Mouse (Mus musculus): ENCODE measurements at regions not wholly inside any gene's neighbourhood (a gene's known extent, or its start where the extent isn't known, plus 50 kb on each side); places are given as distances from the start of the nearest gene placed in this dataset.
A peak's percentile ranks its signal among the peaks of the same experiment; 100 is the strongest.

DNA sequence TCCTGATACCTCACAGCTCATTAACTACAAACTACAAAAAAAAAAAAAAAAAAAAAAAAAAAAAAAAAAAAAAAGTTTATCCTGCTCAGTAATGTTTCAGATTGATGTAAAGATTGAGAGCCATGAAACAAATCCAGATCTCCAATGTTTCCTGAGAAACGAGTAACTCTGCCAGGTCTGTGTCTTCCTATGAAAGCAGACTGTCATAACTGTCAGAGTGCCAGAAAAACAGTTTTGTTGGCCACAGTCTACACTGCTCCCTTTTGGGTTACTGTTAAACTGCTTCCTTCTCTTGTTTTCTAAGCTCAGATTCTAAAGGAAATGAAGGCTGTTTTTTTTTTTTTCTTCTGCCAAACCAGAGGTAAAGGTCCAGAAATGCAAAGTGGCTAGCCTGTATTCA lies 144.6 kb upstream of the Vstm2b start:
- DNase-seq: no peak

DNA sequence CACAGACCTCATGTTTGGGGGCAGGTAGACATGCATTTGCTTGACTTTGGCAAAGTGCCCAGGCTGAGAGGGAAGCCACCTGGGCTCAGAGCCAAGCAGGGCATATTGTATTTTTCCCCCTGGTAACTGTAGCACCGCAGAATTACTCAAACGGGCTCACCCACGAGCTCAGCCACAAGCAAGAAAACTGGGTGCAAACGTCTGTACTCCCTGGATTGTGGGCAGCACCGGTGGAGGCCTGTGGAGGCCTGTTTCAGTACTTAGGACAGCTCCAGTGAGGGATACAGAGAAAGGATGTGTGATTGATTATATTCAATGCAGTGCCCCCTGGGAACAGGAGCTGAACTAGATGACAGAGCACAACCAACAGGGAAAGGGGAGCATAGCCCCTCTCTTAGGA lies 135.6 kb upstream of the Vstm2b start:
- peak; percentile 5 for DNase-seq

DNA sequence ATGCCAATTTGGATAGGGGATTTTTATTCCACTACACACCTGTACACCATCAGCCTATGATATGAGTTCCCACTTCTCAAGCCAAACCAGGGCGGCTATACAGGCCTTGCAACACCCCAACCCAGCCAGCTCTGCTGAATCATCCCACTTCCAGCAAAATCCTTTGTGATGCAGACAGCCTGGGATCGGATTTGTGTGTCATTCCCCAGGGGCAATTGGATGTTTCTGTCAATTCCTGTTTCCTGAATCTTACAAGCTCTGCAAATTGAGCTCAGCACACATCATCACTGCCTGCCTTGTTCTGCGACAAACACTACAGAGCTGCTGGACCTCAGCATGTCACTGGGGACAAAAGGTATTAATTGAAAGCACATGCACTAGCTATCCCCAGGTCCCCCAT lies 132.0 kb upstream of the Vstm2b start:
- no peak for DNase-seq

DNA sequence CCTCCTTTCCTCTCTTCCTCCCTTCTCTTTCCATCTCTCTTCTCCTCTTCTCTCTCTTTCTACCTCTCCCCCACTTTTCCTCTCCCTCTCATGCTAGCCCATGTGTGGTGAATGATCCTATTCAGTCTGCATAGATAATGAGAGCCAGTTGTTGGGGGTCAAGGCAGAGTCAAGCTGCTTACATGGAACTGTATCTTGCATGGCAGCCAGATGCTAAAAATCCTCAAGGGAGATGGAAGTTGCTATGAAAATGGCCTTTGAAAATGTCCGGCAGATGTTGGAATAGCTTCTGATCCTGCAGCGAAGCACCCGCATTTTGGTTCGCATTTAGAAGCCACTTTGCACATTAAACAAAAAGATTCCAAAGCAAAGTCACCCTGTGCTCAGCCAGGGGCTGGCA lies 121.9 kb upstream of the Vstm2b start:
- DNase-seq: no peak

DNA sequence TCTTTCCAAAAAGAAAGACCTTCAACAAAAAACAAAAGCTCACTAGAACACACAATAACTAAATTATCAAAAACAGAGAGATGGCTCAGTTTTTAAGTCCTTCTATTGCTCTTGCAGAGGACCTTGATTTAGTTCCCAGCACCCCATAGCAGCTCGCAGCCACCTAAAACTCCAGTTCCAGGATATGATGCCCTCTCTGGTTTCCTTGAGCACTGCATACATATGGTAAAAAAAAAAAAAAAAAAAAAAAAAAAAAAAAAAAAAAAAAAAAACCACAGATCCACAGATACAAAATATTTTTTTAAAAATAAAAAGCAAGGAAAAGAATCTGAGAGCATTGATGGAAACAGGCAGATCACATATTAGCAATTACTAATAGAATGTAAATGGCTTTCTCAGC lies 113.2 kb upstream of the Vstm2b start:
- DNase-seq: no peak

DNA sequence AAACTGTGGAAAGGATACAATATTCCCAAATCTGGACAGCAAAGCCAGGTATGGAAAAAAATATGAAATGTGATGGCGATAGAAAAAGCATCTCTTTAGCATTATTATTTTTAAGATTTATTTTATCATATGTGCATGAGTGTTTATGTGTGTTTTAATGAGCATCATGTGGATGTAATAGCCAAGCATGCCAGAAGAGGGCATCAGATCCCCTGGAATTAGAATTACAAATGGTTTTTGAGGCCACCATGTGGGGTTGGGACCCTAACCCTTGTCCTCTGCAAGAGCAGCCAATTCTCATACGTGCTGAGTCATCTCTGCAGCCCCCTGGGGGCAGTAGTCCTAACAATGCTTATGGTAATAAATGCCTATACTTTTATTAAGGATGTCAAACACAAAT lies 111.4 kb upstream of the Vstm2b start:
- DNase-seq: no peak

DNA sequence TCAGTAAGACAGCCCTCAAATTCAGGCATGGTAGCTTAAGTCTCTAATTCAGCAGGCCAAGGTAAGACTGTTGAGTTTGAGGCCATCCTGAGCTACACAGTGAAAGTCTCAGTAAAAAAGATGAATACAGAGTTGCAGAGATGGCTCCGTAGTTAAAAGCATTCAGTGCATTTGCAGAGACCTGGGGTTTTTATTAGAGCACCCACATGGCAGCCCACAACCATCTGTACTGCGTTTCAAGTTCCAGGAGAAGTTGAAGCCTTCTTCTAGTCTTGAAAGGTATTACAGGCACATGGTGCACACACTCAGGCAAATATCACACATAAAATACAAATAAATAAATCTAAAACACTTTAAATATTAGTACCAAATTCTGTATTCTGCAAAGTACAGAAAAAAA lies 109.6 kb upstream of the Vstm2b start:
- no peak for DNase-seq

DNA sequence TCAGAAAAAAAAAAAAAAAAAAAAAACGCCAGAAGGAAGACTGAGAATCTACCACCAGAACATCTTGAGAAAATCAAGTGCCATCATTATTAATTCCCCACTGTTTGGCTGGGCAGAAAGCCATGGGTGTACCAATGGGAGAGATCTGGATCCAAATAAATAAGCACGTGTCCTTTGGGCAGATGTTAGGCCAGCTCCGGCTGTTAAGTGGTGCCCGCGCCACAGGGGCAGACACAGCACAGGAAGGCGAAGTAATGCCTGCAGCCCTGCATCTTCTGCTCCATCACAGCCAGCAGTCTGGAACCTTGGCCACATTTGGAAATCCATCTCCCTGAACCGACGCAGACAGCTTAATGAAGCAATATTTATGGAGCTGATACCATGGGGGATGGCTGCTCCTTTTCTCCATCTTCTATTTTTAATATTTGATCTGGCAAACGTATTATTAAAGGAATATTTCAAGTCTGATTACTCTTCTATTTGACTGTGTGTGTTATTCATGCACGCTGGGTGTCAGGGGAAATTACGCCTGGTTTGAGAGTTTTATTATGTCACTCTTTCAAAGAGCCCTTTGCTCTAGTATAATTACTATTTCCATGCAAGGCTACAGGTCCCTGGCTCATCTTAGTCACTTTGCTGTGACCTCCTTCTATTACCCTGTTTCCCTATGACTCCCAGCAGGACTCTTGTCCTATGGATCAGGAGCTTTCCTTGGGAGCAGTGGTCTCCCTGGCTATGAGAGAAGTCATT lies 103.5 kb upstream of the Vstm2b start:
- DNase-seq: no peak

DNA sequence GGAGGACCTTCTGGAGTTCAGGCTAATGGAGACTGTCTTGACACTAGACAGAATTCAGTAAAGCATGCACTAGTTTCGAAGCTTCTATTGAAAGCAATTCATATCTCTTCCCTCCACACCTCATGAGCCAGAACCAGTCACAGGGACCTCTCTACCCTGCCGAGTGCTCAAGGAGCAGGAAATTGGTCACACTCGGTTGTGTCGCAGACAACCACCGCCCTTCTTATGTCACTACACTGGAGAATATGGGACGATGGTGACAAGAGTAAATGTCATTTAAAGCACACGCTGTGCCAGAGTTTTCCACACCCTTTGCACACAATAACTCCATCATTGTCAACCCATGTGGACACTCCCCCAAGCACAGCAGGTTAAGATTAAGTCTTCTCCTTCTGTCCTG lies 98.3 kb upstream of the Vstm2b start:
- DNase-seq: no peak

DNA sequence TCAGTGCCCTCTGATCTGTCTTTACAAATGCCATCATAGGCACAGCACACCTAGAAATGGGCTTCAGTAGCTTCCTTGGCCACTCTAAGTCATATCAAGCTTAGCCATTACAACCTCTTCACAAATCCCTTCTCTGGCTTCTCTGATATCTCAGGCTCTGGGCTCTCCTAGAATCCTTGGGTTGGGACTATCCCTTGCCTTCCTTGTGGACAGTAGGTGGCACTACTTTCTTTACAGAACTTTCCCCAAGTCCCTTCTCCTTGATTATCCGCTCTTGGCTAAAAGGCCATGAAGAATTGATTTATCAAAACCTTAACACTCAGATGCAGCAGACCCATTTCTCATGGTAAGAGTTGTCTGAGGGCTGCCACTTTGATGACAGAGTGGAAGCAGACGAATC lies 96.8 kb upstream of the Vstm2b start:
- DNase-seq: no peak

DNA sequence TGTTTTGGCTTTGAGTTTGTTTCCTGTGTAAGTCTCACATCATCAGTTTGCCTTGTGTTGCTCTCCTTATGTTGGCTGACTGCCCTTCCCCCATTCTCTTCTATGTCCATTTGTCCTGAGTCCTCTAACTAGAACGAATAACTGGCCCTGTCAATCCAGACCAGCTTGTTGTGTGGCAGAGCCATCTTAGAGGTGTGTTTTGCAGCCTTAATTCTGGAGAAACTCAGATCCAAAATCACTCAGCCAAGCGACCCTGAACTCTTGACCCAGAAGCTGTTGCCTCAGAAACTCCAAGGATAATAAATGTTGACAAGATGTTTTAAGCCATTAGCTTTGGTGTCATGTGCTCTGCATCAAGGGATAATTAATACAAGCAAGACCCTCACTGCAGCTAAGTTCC lies 92.9 kb upstream of the Vstm2b start:
- no peak for DNase-seq

DNA sequence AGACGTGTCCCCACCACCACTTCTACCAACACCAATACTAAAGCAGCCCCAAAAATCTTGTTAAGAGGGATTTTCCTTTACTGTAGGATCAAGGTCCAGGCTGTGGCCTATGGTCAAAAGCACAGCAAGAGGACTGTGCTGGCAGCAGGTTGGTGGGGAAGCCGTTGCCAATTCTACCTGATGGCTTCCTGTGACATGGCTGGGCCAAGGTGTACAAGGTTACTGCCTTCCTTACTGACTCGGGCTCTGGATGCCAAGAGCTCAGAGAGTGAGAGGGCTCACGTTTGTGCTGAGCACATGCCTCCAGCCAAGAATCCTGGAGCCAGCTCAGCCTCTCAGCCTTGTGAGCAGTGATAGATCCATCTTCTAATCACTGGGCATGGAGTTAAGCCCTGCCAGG lies 92.3 kb upstream of the Vstm2b start:
- DNase-seq: no peak

DNA sequence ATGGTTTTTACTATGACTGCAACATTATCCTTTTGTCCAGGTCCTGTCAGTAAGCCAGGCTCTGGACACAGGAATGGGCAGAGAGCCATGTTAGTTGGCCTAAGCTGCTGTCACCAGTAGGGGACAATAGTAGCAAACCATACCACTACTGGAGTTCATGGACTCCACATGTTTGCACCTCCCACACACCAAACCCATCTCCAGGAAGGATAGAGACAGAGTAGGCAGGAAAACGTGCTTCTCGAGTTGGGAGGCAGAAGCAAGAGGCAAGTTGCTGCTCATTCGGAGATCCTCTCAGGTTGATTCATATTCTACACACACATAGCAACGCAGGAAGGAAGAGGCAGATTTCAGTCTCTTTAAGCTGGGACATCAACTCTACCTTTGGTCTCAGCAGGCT lies 85.2 kb upstream of the Vstm2b start:
- DNase-seq: no peak

DNA sequence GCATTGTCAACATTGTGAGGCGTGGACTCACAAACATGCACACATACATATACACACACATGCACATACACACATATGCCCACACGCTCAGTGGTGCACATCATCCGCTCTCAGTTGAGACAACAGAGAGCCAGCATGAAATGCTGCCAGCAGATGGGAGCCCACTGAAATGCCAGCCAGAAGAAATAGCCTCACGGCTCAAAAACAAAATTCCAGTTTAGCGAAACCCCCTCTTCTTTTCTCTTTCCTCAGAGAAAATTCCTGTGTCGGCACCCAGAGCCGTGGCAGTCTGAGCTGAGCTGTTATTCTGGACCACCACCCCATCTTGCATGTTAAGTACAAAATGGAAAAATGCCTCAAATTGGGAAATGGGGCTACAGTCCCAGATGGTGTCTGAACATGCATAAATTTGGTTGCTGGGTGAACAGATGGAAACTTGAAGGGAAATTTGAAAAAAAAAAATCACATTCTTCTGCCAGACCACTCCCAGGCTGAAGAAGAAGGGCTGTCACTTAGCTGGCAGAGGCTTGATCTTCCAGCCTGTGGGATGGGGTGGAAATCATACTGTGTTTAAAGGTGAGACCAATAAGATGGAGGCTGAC lies 72.9 kb upstream of the Vstm2b start:
- no peak for DNase-seq

DNA sequence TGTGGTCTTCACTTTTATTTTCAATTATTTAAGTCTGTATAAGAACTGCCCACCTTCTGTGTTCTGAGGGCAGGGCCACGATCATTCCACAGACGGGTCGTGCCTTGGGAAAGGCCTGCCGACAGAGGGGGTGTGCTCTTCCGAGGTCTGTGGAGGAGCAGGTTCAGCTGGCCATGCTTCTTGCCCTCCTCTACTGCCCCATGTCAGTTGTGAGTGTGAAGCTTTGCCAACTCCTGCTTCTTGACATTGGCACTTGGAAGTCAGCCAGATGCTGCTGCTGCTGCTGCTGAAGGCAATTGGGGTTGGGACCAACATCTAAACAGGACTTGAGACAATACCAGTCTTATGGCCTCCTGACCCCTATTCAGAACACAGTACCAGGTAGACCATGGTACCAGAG lies 68.6 kb upstream of the Vstm2b start:
- no peak for DNase-seq

DNA sequence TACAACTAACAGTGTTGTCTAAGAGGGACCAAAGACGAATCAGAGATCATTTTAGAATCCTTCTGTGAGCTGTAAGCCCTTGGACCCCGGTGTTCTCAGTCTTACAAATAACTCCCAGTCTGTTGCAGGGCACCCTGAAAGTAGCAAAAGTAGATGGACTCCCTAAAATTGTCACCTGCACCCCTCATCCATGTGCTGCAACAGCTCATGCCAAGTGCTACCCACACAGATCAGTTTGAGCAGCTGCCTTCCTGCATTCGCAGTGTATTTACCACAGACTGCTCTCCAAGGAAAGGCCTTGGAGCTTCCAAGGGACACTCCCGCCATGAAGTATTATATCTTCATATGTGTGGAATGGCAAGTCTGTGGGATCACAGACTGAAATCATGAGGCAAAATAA lies 66.5 kb upstream of the Vstm2b start:
- DNase-seq: no peak

DNA sequence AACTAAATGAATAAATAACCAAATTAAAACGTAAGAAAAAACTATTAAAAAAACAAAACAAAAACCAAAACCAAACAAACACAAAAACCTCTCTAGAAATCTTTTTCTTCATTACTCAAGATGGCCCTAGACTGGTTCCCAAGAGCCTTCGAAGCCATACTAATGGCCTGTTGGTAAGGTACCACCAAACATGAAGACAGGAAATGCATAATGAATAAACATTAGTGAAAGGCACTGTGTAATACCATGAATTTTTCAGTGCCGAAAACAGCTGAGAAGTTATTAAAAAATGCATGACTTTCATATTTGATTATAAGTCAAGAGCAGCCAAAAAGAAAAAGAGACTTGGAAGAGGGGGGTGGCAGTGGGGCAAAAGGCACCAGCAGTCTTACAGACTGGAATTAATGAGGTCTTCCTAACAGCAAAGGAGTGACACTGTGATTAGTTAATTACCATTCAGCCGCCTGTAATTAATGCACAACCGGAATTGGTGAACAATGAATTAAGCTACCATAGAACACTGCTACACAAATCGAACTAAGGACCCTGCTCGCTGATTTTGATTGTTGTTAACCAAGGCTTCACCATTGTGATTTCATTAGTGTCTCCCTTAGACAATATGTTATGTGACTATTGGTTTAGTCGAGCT lies 55.7 kb upstream of the Vstm2b start:
- DNase-seq: no peak

DNA sequence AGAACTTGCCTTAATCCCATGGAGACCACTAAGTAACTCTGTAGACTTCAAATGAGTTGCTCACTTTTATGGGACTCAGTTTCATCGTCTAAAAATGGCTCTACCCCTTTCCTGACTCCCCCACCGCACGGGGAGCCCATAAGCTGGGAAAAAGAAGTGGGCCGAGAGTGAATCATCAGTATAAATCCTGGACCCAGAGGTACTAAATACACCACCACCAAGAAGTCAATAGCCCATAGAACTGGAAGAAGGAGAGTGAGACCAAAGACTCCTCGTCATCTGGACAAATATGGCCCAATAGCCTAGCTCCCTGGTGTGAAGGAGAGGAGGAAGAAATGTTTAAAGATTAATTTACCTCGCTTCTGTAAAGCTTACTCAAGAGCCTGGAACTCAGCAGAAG lies 51.6 kb upstream of the Vstm2b start:
- no peak for DNase-seq
